10 mouse cellular contexts compared by ENCODE assay signal in the genomic region with DNA sequence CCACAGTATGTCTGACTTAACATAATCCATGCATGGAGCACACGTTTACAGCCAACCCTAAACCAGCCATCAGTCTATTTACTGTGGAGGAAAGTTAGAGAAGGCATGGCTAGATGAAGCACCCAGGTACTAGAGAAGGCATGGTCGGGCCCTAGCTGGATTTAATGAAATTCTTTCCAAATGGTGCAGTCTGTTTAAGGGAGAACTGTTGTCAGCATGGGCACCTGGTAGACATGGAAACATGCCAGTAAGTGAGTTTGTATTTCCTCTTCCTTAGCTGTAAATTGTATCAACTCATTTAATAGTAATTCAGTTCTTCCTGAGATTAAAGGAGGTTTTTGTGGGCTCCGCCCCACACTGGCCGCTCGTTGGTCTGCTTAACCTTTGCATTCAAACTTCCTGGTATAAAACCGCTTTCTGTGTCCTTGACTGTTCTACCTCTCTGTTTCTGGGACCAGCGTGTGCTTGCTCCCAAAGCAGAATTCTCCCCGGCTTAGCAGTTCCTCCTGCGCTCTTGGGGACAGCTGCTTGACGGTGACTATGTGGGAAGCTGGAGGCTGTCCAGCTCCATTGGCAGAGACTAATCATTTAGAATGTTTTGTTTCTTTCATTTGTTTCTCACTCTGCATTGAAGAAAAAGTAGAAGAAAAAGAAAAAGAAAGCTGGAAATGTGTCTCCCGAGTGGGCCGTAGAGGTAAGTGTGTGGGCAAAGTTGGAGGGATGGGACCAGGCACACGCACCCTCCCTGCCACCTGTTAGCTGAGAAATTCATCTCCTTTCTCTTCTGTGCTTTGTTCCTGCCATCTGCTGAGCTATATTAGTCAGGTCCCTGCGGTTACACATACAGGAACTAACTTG.
A peak's percentile ranks its signal among the peaks of the same experiment; 100 is the strongest.
DNase-seq lines count a peak whose midpoint lies in the region; ATAC-seq lines count a peak whose summit lies in the region.
"Had no signal": no experiment of that assay in that cellular context is flagged by ENCODE, and none has a peak within 500 bp of the region (broad histone marks: within the 10 kb centered on the region; RNA-seq: fewer than 3 reads in every experiment).

No protein-coding gene starts in this region.

- peak; percentile 52 for DNase-seq in cerebellum, adult 9-10 months
- DNase-seq in layer of hippocampus, adult 9-10 months (ENCODE audit: low spot score), result peak; percentile 58
- DNase-seq in B cell, adult 2 months, result no peak
- DNase-seq in retina, embryonic 14.5 days (ENCODE audit: low spot score), result no peak
- DNase-seq: liver, postnatal 0 days had no signal

- H3K4me2 ChIP-seq in hindbrain, embryonic 16.5 days (ENCODE audit: low read length), result no peak overlapping the region
- H3K4me2 ChIP-seq in hindbrain, embryonic 12.5 days (replicated peaks), result no peak overlapping the region
- H3K4me2 ChIP-seq: heart, embryonic 13.5 days had no signal

- no peak overlapping the region for H3K27ac ChIP-seq in hindbrain, embryonic 16.5 days (ENCODE audit: low read depth, low read length)
- H3K27ac ChIP-seq in hindbrain, embryonic 12.5 days, result no peak overlapping the region
- H3K27ac ChIP-seq: heart, embryonic 13.5 days had no signal

- no peak overlapping the region for H3K4me3 ChIP-seq in hindbrain, embryonic 16.5 days (ENCODE audit: low read length)
- H3K4me3 ChIP-seq in hindbrain, embryonic 12.5 days, result no peak overlapping the region
- H3K4me3 ChIP-seq: heart, embryonic 13.5 days had no signal

- no peak overlapping the region for H3K9ac ChIP-seq in hindbrain, embryonic 16.5 days (ENCODE audit: low read depth, low read length)
- H3K9ac ChIP-seq in hindbrain, embryonic 12.5 days, result no peak overlapping the region
- H3K9ac ChIP-seq: heart, embryonic 13.5 days; liver, postnatal 0 days had no signal

- H3K36me3 ChIP-seq in hindbrain, embryonic 16.5 days (ENCODE audit: control insufficient read depth, insufficient read depth, low read length), result no peaks in the 10 kb centered on the region
- H3K36me3 ChIP-seq in hindbrain, embryonic 12.5 days, result no peaks in the 10 kb centered on the region
- H3K36me3 ChIP-seq: heart, embryonic 13.5 days had no signal

- H3K9me3 ChIP-seq in hindbrain, embryonic 16.5 days (ENCODE audit: control insufficient read depth, low read length), result no peaks in the 10 kb centered on the region
- no peaks in the 10 kb centered on the region for H3K9me3 ChIP-seq in hindbrain, embryonic 12.5 days (replicated peaks)
- H3K9me3 ChIP-seq: heart, embryonic 13.5 days had no signal

- peaks cover 3% of the 10 kb centered on the region for H3K4me1 ChIP-seq in hindbrain, embryonic 16.5 days (ENCODE audit: control insufficient read depth, insufficient read depth, low read depth, low read length)
- peaks cover 2% of the 10 kb centered on the region; the same call in 1 of the 2 replicates for H3K4me1 ChIP-seq in hindbrain, embryonic 12.5 days

- peaks cover 2% of the 10 kb centered on the region; the same call in 1 of the 2 replicates for H3K27me3 ChIP-seq in hindbrain, embryonic 16.5 days (replicated peaks; ENCODE audit: control insufficient read depth, insufficient read depth, low read length)
- H3K27me3 ChIP-seq in hindbrain, embryonic 12.5 days, result no peaks in the 10 kb centered on the region

- 0 out of 2 replicates have a peak, but pooled peaks have one; percentile 52 for ATAC-seq in hindbrain, embryonic 16.5 days
- no peak for ATAC-seq in hindbrain, embryonic 12.5 days (ENCODE audit: low FRiP score)
- ATAC-seq in megakaryocyte progenitor cell, adult 5-6 weeks (replicated peaks; ENCODE audit: poor library complexity), result peak; percentile 63
- no peak for ATAC-seq in erythroblast, adult 5-6 weeks (replicated peaks; ENCODE audit: low FRiP score, poor library complexity, severe bottlenecking)
- ATAC-seq: liver, postnatal 0 days had no signal

- 55% methylated on average over 14 of the region's 14 CpGs for WGBS in hindbrain, embryonic 16.5 days
- WGBS in hindbrain, embryonic 12.5 days, result 83% methylated on average over 14 of the region's 14 CpGs

Comparison
In these comparisons a context has a peak if more than half of its experiments do, and no peak if none do; other contexts are left out.
1. ATAC-seq: peak in hindbrain, embryonic 16.5 days (single experiment) and megakaryocyte progenitor cell, adult 5-6 weeks (single experiment); none in hindbrain, embryonic 12.5 days (single experiment) and erythroblast, adult 5-6 weeks (single experiment).
2. DNase-seq: peak in cerebellum, adult 9-10 months (single experiment) and layer of hippocampus, adult 9-10 months (single experiment); none in B cell, adult 2 months (0 of 2) and retina, embryonic 14.5 days (single experiment).